Mouse (Mus musculus) urinary bladder, adult 18-20 months (tissue): ENCODE results near the gene Cyp1a1.
"Not testable (repeated sequence)": the region's sequence is repeated elsewhere in the genome, so short reads cannot be mapped to it uniquely, and the experiment has no call there.

ENCODE experiments used
- DNase-seq, 2 experiments: peaks; one replicate each; pipeline ENCODE4 v3.0.0; 2022; ENCODE audit warnings: low spot score in 2 of 2, mixed read lengths in 2 of 2

The Cyp1a1 gene

GRCm38 (mm10) chr9:57698466-57699150 lies 10.9 kb downstream of the Cyp1a1 start:
- no peak for DNase-seq

- no peak for DNase-seq
Measured at GRCm38 (mm10) chr9:57706496-57706895, 18.8 kb downstream of the Cyp1a1 start.

- peak; percentile 85 to 97 for DNase-seq
Measured at GRCm38 (mm10) chr9:57708068-57708719, 20.5 kb downstream of the Cyp1a1 start, which contains the start of gene Edc3. Gene Edc3 (plus strand): TSS chr9:57708540.

- DNase-seq, result peak in 1 of 2 experiments; percentile 31
Measured at GRCm38 (mm10) chr9:57708720-57709274, 21.1 kb downstream of the Cyp1a1 start.

GRCm38 (mm10) chr9:57710214-57710613 lies 22.5 kb downstream of the Cyp1a1 start:
- not testable (repeated sequence) for DNase-seq

- DNase-seq, result no peak
Measured at GRCm38 (mm10) chr9:57712194-57712593, 24.5 kb downstream of the Cyp1a1 start.

GRCm38 (mm10) chr9:57718408-57718807 lies 30.7 kb downstream of the Cyp1a1 start:
- no peak for DNase-seq

GRCm38 (mm10) chr9:57720736-57721135 lies 33.0 kb downstream of the Cyp1a1 start:
- DNase-seq, result no peak

GRCm38 (mm10) chr9:57722371-57722770 lies 34.6 kb downstream of the Cyp1a1 start:
- DNase-seq, result no peak

- peak in 1 of 2 experiments; percentile 58 for DNase-seq
Measured at GRCm38 (mm10) chr9:57723315-57723715, 35.6 kb downstream of the Cyp1a1 start.

- no peak for DNase-seq
Measured at GRCm38 (mm10) chr9:57723796-57724195, 36.1 kb downstream of the Cyp1a1 start.

GRCm38 (mm10) chr9:57724701-57725100 lies 37.0 kb downstream of the Cyp1a1 start:
- no peak for DNase-seq

GRCm38 (mm10) chr9:57728312-57728711 lies 40.6 kb downstream of the Cyp1a1 start:
- DNase-seq, result no peak

- DNase-seq, result no peak
Measured at GRCm38 (mm10) chr9:57733606-57734005, 45.9 kb downstream of the Cyp1a1 start.

- DNase-seq, result no peak
Measured at GRCm38 (mm10) chr9:57739863-57740262, 52.1 kb downstream of the Cyp1a1 start.

GRCm38 (mm10) chr9:57744462-57745091 lies 56.8 kb downstream of the Cyp1a1 start:
- no peak for DNase-seq

GRCm38 (mm10) chr9:57747067-57747466 lies 59.3 kb downstream of the Cyp1a1 start:
- no peak for DNase-seq

- no peak for DNase-seq
Measured at GRCm38 (mm10) chr9:57748137-57748536, 60.4 kb downstream of the Cyp1a1 start.

- DNase-seq, result no peak
Measured at GRCm38 (mm10) chr9:57748831-57749230, 61.1 kb downstream of the Cyp1a1 start.

GRCm38 (mm10) chr9:57750901-57751300 lies 63.2 kb downstream of the Cyp1a1 start:
- no peak for DNase-seq
